Comparison of ENCODE assay signal across 7 mouse cellular contexts in the genomic region with DNA sequence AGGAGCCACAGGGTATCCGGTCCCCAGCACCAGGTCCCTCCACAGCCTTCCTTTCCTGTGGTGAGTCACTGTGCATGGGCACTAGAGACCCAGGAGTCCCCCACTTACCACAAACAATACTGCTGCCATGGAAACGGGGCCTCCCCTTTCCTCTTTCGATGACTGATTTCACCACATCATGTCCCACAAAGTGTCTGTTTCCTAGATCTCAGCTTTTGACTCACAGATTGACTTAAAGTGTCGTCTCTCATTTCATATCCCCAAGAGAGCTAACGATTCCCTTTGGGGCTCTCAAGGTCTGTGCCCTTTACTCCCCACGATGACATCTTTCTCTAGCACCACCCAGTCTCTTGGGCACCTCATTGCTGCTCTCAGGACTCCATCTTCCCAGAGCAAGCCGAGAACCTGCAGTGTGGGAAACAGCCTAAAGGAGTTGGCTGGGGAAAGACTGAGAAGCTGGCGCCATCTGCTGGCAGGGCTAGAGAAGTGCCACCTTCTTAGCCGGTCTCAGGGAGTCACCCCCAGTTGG. TPM values are rescaled to one million over a fixed set of nuclear protein-coding genes. Genes with fewer than 3 reads are reported as not detected.
DNase-seq lines count a peak whose midpoint lies in the region; ATAC-seq and TF ChIP-seq lines count a peak whose summit lies in the region.

No protein-coding gene starts in this region.

- ATAC-seq in G1E (ENCODE audit: extremely low read depth, insufficient number of reproducible peaks, low FRiP score, poor library complexity, severe bottlenecking), result no peak
- peak; percentile 59 for ATAC-seq in lung, postnatal 0 days

- H3K36me3 ChIP-seq in C2C12 (ENCODE audit: control insufficient read depth, insufficient read depth) (peaks cover 6% of the 10 kb centered on the region), G1E (replicated peaks) (peaks cover 41% of the 10 kb centered on the region)
- H3K36me3 ChIP-seq in lung, postnatal 0 days (ENCODE audit: insufficient read depth, low read length), result no peaks in the 10 kb centered on the region

- H3ac ChIP-seq in C2C12 (ENCODE audit: control insufficient read depth, insufficient read length, low read depth), result no peak overlapping the region

- DNase-seq in G1E (ENCODE audit: low spot score), result peak; percentile 78
- DNase-seq in cerebellum, postnatal 36 days, result peak; percentile 50 to 53
- peak; percentile 78 for DNase-seq in heart, adult 8-10 months (ENCODE audit: low spot score)
- DNase-seq in layer of hippocampus, adult 2 months (ENCODE audit: low spot score in 2 of 2), result peak; percentile 50 to 71
- DNase-seq in lung, postnatal 0 days (ENCODE audit: low spot score), result peak; percentile 90
- peak; percentile 60 to 66 for DNase-seq in right cerebral cortex, adult 2 months (ENCODE audit: low spot score in 2 of 2)

- peaks cover 2% of the 10 kb centered on the region for H3K79me3 ChIP-seq in C2C12 (ENCODE audit: low read depth)

- H3K79me2 ChIP-seq in C2C12 (ENCODE audit: control insufficient read depth, insufficient read depth), result peaks cover 11% of the 10 kb centered on the region

- no peak overlapping the region for H3K27ac ChIP-seq in layer of hippocampus, adult 2 months
- no peak overlapping the region for H3K27ac ChIP-seq in lung, postnatal 0 days (ENCODE audit: low read length)

- peaks cover 33% of the 10 kb centered on the region for H3K4me1 ChIP-seq in G1E (ENCODE audit: insufficient read depth, low read depth, low read length)
- H3K4me1 ChIP-seq in lung, postnatal 0 days (ENCODE audit: insufficient read depth, low read depth, low read length), result no peaks in the 10 kb centered on the region

- TF ChIP-seq EP300 in lung, postnatal 0 days (IDR thresholded peaks at IDR 0.05), result no peak

- H3K9me3 ChIP-seq in G1E (replicated peaks), result no peaks in the 10 kb centered on the region
- H3K9me3 ChIP-seq in lung, postnatal 0 days (ENCODE audit: low read length), result no peaks in the 10 kb centered on the region

- TF ChIP-seq CTCF in C2C12 (IDR thresholded peaks at IDR 0.05; ENCODE audit: control insufficient read depth, insufficient read depth, insufficient read length) (peak; percentile 94), G1E (IDR thresholded peaks at IDR 0.05; ENCODE audit: low read depth, low read length) (peak; percentile 95)
- peak; percentile 96 for TF ChIP-seq CTCF in layer of hippocampus, adult 2 months (conservative IDR thresholded peaks at IDR 0.05)
- TF ChIP-seq CTCF in lung, postnatal 0 days (IDR thresholded peaks at IDR 0.05), result peak; percentile 97

- H3K27me3 ChIP-seq in C2C12 (ENCODE audit: control insufficient read depth, insufficient read depth, insufficient read length), result no peaks in the 10 kb centered on the region
- no peaks in the 10 kb centered on the region; the same call in 1 of the 2 replicates for H3K27me3 ChIP-seq in G1E (ENCODE audit: insufficient read depth, low read length)
- no peaks in the 10 kb centered on the region for H3K27me3 ChIP-seq in lung, postnatal 0 days (replicated peaks; ENCODE audit: insufficient read depth, low read length)

- no peak overlapping the region for H3K4me2 ChIP-seq in lung, postnatal 0 days (replicated peaks; ENCODE audit: low read depth, low read length)

- WGBS in lung, postnatal 0 days, result 19% methylated on average over 9 of the region's 9 CpGs

- H3K4me3 ChIP-seq in C2C12 (ENCODE audit: insufficient read depth, poor library complexity, severe bottlenecking) (no peak overlapping the region), G1E (ENCODE audit: low read depth, low read length) (no peak overlapping the region)
- H3K4me3 ChIP-seq in layer of hippocampus, adult 2 months, result no peak overlapping the region
- H3K4me3 ChIP-seq in lung, postnatal 0 days (ENCODE audit: low read depth, low read length), result no peak overlapping the region

- no peak overlapping the region for H3K9ac ChIP-seq in lung, postnatal 0 days (replicated peaks; ENCODE audit: low read depth)

TF ChIP-seq in C2C12, 6 proteins besides CTCF, POLR2A, EP300 and RAD21:
- TF ChIP-seq FOSL1 (IDR thresholded peaks at IDR 0.05; ENCODE audit: insufficient read depth, low read length, poor library complexity, severe bottlenecking) (peak; percentile 64), CEBPB (IDR thresholded peaks at IDR 0.05; ENCODE audit: low read depth) (peak; percentile 45), USF1 (IDR thresholded peaks at IDR 0.05; ENCODE audit: low read depth) (no peak), MAX (IDR thresholded peaks at IDR 0.05) (peak; percentile 60), MYOD1 (IDR thresholded peaks at IDR 0.05; ENCODE audit: control insufficient read depth, insufficient read length, low read depth) (peak; percentile 19)

RNA-seq across cellular contexts. Expression of a gene that starts 10.3 kb away (rescaled TPM):
- polyA plus RNA-seq in C2C12 (2012; fragmentation: generic; extraction: Trizol), result 14.9 TPM
- 6.2 and 8.2 TPM in 2 replicates for total RNA-seq in G1E (2014; fragmentation: Nextera tagmentation)
- 1.7 and 2.0 TPM in 2 replicates for total RNA-seq in G1E (2017)
- polyA plus RNA-seq in G1E (2012), result 9.0 and 9.6 TPM in 2 replicates
- total RNA-seq in heart, adult 8-10 months (2022), result under 1 TPM; 0.28 to 0.44 (median 0.33) TPM
- total RNA-seq in layer of hippocampus, adult 2 months (2021), result 1 to 10 TPM; 2.8 to 3.7 TPM
- 2.6 and 3.4 TPM in 2 replicates for polyA plus RNA-seq in lung, postnatal 0 days (2015; fragmentation: Nextera tagmentation; extraction: Ambion mirVana)

RNA-seq across cellular contexts. Expression of a gene that starts 12.1 kb away (rescaled TPM):
- 1,441 TPM for polyA plus RNA-seq in C2C12 (2012; fragmentation: generic; extraction: Trizol)
- 69.3 and 72.1 TPM in 2 replicates for total RNA-seq in G1E (2014; fragmentation: Nextera tagmentation)
- total RNA-seq in G1E (2017), result 96.4 and 98.2 TPM in 2 replicates
- polyA plus RNA-seq in G1E (2012), result 336 and 381 TPM in 2 replicates
- 100 to 1,000 TPM; 112 to 127 (median 118) TPM for total RNA-seq in heart, adult 8-10 months (2022)
- 10 to 100 TPM; 34.6 to 36.1 TPM for total RNA-seq in layer of hippocampus, adult 2 months (2021)
- polyA plus RNA-seq in lung, postnatal 0 days (2015; fragmentation: Nextera tagmentation; extraction: Ambion mirVana), result 185 and 216 TPM in 2 replicates

RNA-seq across cellular contexts. Expression of a gene that starts 26.2 kb away (rescaled TPM):
- polyA plus RNA-seq in C2C12 (2012; fragmentation: generic; extraction: Trizol) (0.07 TPM), G1E (2012) (0.67 and 0.88 TPM in 2 replicates)
- total RNA-seq in G1E (2014; fragmentation: Nextera tagmentation) (1.6 and 4.5 TPM in 2 replicates), G1E (2017) (0.35 TPM in 1 of 2 replicates, not detected in the other)
- not detected for total RNA-seq in heart, adult 8-10 months (2022)
- total RNA-seq in layer of hippocampus, adult 2 months (2021), result not detected
- 61.4 and 61.8 TPM in 2 replicates for polyA plus RNA-seq in lung, postnatal 0 days (2015; fragmentation: Nextera tagmentation; extraction: Ambion mirVana)

RNA-seq across cellular contexts. Expression of a gene that starts 31.0 kb away (rescaled TPM):
- polyA plus RNA-seq in C2C12 (2012; fragmentation: generic; extraction: Trizol) (136 TPM), G1E (2012) (96.1 and 182 TPM in 2 replicates)
- total RNA-seq in G1E (2014; fragmentation: Nextera tagmentation) (44.7 and 64.5 TPM in 2 replicates), G1E (2017) (97.5 and 98.0 TPM in 2 replicates)
- total RNA-seq in heart, adult 8-10 months (2022), result 100 to 1,000 TPM; 104 to 116 (median 107) TPM
- 100 to 1,000 TPM in 1 of 2 experiments, 10 to 100 TPM in 1; 96.0 to 106 TPM for total RNA-seq in layer of hippocampus, adult 2 months (2021)
- polyA plus RNA-seq in lung, postnatal 0 days (2015; fragmentation: Nextera tagmentation; extraction: Ambion mirVana), result 138 and 143 TPM in 2 replicates

RNA-seq across cellular contexts. Expression of a gene that starts 31.7 kb away (rescaled TPM):
- polyA plus RNA-seq in C2C12 (2012; fragmentation: generic; extraction: Trizol) (55.9 TPM), G1E (2012) (73.7 and 81.2 TPM in 2 replicates)
- total RNA-seq in G1E (2014; fragmentation: Nextera tagmentation) (63.4 and 67.4 TPM in 2 replicates), G1E (2017) (39.6 and 40.6 TPM in 2 replicates)
- 10 to 100 TPM; 68.8 to 90.5 (median 77.6) TPM for total RNA-seq in heart, adult 8-10 months (2022)
- total RNA-seq in layer of hippocampus, adult 2 months (2021), result 100 to 1,000 TPM; 110 to 116 TPM
- 18.4 and 22.6 TPM in 2 replicates for polyA plus RNA-seq in lung, postnatal 0 days (2015; fragmentation: Nextera tagmentation; extraction: Ambion mirVana)
